Mouse (Mus musculus): ENCODE results near the gene Sqor. TPM values are rescaled to one million over a fixed set of nuclear protein-coding genes. Genes with fewer than 3 reads are reported as not detected.

Gene Sqor
- polyA plus RNA-seq, 1 experiment from 2014 or later = 6.7 TPM

- H3K36me3 ChIP-seq (ENCODE audit: control insufficient read depth, insufficient read depth) = peaks cover 27% of the 10 kb centered on the region
- H3K4me1 ChIP-seq (ENCODE audit: control insufficient read depth, insufficient read depth, low read length) = no peaks in the 10 kb centered on the region
- H3K9me3 ChIP-seq (replicated peaks; ENCODE audit: control insufficient read depth, low read length) = no peaks in the 10 kb centered on the region
- no peak overlapping the region for H3K9ac ChIP-seq (ENCODE audit: low read length)
- 85% methylated on average over 9 of the region's 9 CpGs for WGBS
- H3K4me2 ChIP-seq (ENCODE audit: low read depth, low read length) = no peak overlapping the region
- no peaks in the 10 kb centered on the region for H3K27me3 ChIP-seq (ENCODE audit: control insufficient read depth, insufficient read depth, low read length)
- no peak overlapping the region for H3K27ac ChIP-seq (ENCODE audit: low read length)
- no peak for ATAC-seq (replicated peaks; ENCODE audit: extremely low read depth, insufficient read depth, low FRiP score)
- H3K4me3 ChIP-seq (ENCODE audit: low read length) = no peak overlapping the region
Observed at GRCm38 (mm10) chr2:122746461-122746860, 18.6 kb upstream of the Sqor start.

- H3K27ac ChIP-seq (ENCODE audit: low read length) = no peak overlapping the region
- ATAC-seq (replicated peaks; ENCODE audit: extremely low read depth, insufficient read depth, low FRiP score) = no peak
- H3K36me3 ChIP-seq (ENCODE audit: control insufficient read depth, insufficient read depth) = no peaks in the 10 kb centered on the region
- H3K27me3 ChIP-seq (ENCODE audit: control insufficient read depth, insufficient read depth, low read length) = peaks cover 2% of the 10 kb centered on the region
- no peak overlapping the region for H3K9ac ChIP-seq (ENCODE audit: low read length)
- H3K4me2 ChIP-seq (ENCODE audit: low read depth, low read length) = no peak overlapping the region
- H3K9me3 ChIP-seq (replicated peaks; ENCODE audit: control insufficient read depth, low read length) = no peaks in the 10 kb centered on the region
- no peak overlapping the region for H3K4me3 ChIP-seq (ENCODE audit: low read length)
- H3K4me1 ChIP-seq (ENCODE audit: control insufficient read depth, insufficient read depth, low read length) = no peaks in the 10 kb centered on the region
- WGBS = 14% methylated on average over 7 of the region's 7 CpGs
Observed at GRCm38 (mm10) chr2:122753739-122754343, 11.2 kb upstream of the Sqor start.

- Histone ChIP-seq H3K36me3 (ENCODE audit: control insufficient read depth, insufficient read depth) (no peaks in the 10 kb centered on the region), H3K9me3 (replicated peaks; ENCODE audit: control insufficient read depth, low read length) (no peaks in the 10 kb centered on the region), H3K27ac (ENCODE audit: low read length) (no peak overlapping the region), H3K27me3 (ENCODE audit: control insufficient read depth, insufficient read depth, low read length) (peaks cover 2% of the 10 kb centered on the region), H3K4me2 (ENCODE audit: low read depth, low read length) (no peak overlapping the region), H3K4me3 (ENCODE audit: low read length) (no peak overlapping the region), H3K9ac (ENCODE audit: low read length) (no peak overlapping the region), H3K4me1 (ENCODE audit: control insufficient read depth, insufficient read depth, low read length) (no peaks in the 10 kb centered on the region)
- ATAC-seq (replicated peaks; ENCODE audit: extremely low read depth, insufficient read depth, low FRiP score) = no peak
- WGBS = 85% methylated on average over 1 of the region's 1 CpGs
Observed at GRCm38 (mm10) chr2:122759791-122760190, 5.2 kb upstream of the Sqor start.

GRCm38 (mm10) chr2:122762991-122763390 is 2.0 kb upstream of the Sqor start:
- H3K4me1 ChIP-seq (ENCODE audit: control insufficient read depth, insufficient read depth, low read length) = peaks cover 3% of the 10 kb centered on the region
- 41% methylated on average over 3 of the region's 3 CpGs for WGBS
- H3K27ac ChIP-seq (ENCODE audit: low read length) = no peak overlapping the region
- H3K4me3 ChIP-seq (ENCODE audit: low read length) = no peak overlapping the region
- no peaks in the 10 kb centered on the region for H3K36me3 ChIP-seq (ENCODE audit: control insufficient read depth, insufficient read depth)
- no peaks in the 10 kb centered on the region for H3K9me3 ChIP-seq (replicated peaks; ENCODE audit: control insufficient read depth, low read length)
- no peak for ATAC-seq (replicated peaks; ENCODE audit: extremely low read depth, insufficient read depth, low FRiP score)
- no peak overlapping the region for H3K4me2 ChIP-seq (ENCODE audit: low read depth, low read length)
- 0 out of 2 replicates have a peak, but pooled peaks cover 2% of the 10 kb centered on the region for H3K27me3 ChIP-seq (ENCODE audit: control insufficient read depth, insufficient read depth, low read length)
- no peak overlapping the region for H3K9ac ChIP-seq (ENCODE audit: low read length)

GRCm38 (mm10) chr2:122764526-122764925 is 511 bp upstream of the Sqor start:
- Histone ChIP-seq H3K4me3 (ENCODE audit: low read length) (peak overlapping the region; percentile 70), H3K36me3 (ENCODE audit: control insufficient read depth, insufficient read depth) (no peaks in the 10 kb centered on the region), H3K9me3 (replicated peaks; ENCODE audit: control insufficient read depth, low read length) (no peaks in the 10 kb centered on the region), H3K4me2 (ENCODE audit: low read depth, low read length) (peak overlapping the region; percentile 93), H3K4me1 (ENCODE audit: control insufficient read depth, insufficient read depth, low read length) (peaks cover 3% of the 10 kb centered on the region), H3K27ac (ENCODE audit: low read length) (no peak overlapping the region), H3K27me3 (ENCODE audit: control insufficient read depth, insufficient read depth, low read length) (0 out of 2 replicates have a peak, but pooled peaks cover 2% of the 10 kb centered on the region), H3K9ac (ENCODE audit: low read length) (no peak overlapping the region)
- ATAC-seq (replicated peaks; ENCODE audit: extremely low read depth, insufficient read depth, low FRiP score) = no peak
- 63% methylated on average over 6 of the region's 6 CpGs for WGBS

- peak overlapping the region; percentile 93 for H3K4me2 ChIP-seq (ENCODE audit: low read depth, low read length)
- peak overlapping the region; percentile 82 for H3K9ac ChIP-seq (ENCODE audit: low read length)
- H3K4me3 ChIP-seq (ENCODE audit: low read length) = peak overlapping the region; percentile 70
- ATAC-seq (replicated peaks; ENCODE audit: extremely low read depth, insufficient read depth, low FRiP score) = no peak
- 0 out of 2 replicates have a peak, but pooled peaks cover 2% of the 10 kb centered on the region for H3K27me3 ChIP-seq (ENCODE audit: control insufficient read depth, insufficient read depth, low read length)
- WGBS = 40% methylated on average over 3 of the region's 3 CpGs
- H3K4me1 ChIP-seq (ENCODE audit: control insufficient read depth, insufficient read depth, low read length) = peaks cover 3% of the 10 kb centered on the region
- H3K36me3 ChIP-seq (ENCODE audit: control insufficient read depth, insufficient read depth) = no peaks in the 10 kb centered on the region
- H3K27ac ChIP-seq (ENCODE audit: low read length) = no peak overlapping the region
- no peaks in the 10 kb centered on the region for H3K9me3 ChIP-seq (replicated peaks; ENCODE audit: control insufficient read depth, low read length)
Observed at GRCm38 (mm10) chr2:122765794-122766145, 733 bp downstream of the Sqor start.

GRCm38 (mm10) chr2:122771002-122771401 is 6.0 kb downstream of the Sqor start:
- no peaks in the 10 kb centered on the region for H3K4me1 ChIP-seq (ENCODE audit: control insufficient read depth, insufficient read depth, low read length)
- no peak overlapping the region for H3K4me2 ChIP-seq (ENCODE audit: low read depth, low read length)
- 0 out of 2 replicates have a peak, but pooled peaks cover 2% of the 10 kb centered on the region for H3K27me3 ChIP-seq (ENCODE audit: control insufficient read depth, insufficient read depth, low read length)
- ATAC-seq (replicated peaks; ENCODE audit: extremely low read depth, insufficient read depth, low FRiP score) = no peak
- no peaks in the 10 kb centered on the region for H3K9me3 ChIP-seq (replicated peaks; ENCODE audit: control insufficient read depth, low read length)
- no peak overlapping the region for H3K4me3 ChIP-seq (ENCODE audit: low read length)
- WGBS = 53% methylated on average over 2 of the region's 2 CpGs
- H3K27ac ChIP-seq (ENCODE audit: low read length) = no peak overlapping the region
- H3K9ac ChIP-seq (ENCODE audit: low read length) = no peak overlapping the region
- H3K36me3 ChIP-seq (ENCODE audit: control insufficient read depth, insufficient read depth) = no peaks in the 10 kb centered on the region

GRCm38 (mm10) chr2:122772899-122773298 is 7.9 kb downstream of the Sqor start:
- 72% methylated on average over 1 of the region's 1 CpGs for WGBS
- Histone ChIP-seq H3K9ac (ENCODE audit: low read length) (no peak overlapping the region), H3K9me3 (replicated peaks; ENCODE audit: control insufficient read depth, low read length) (no peaks in the 10 kb centered on the region), H3K4me2 (ENCODE audit: low read depth, low read length) (no peak overlapping the region), H3K4me1 (ENCODE audit: control insufficient read depth, insufficient read depth, low read length) (no peaks in the 10 kb centered on the region), H3K27ac (ENCODE audit: low read length) (no peak overlapping the region), H3K36me3 (ENCODE audit: control insufficient read depth, insufficient read depth) (no peaks in the 10 kb centered on the region), H3K27me3 (ENCODE audit: control insufficient read depth, insufficient read depth, low read length) (no peaks in the 10 kb centered on the region), H3K4me3 (ENCODE audit: low read length) (no peak overlapping the region)
- ATAC-seq (replicated peaks; ENCODE audit: extremely low read depth, insufficient read depth, low FRiP score) = no peak

GRCm38 (mm10) chr2:122775491-122775890 is 10.5 kb downstream of the Sqor start:
- Histone ChIP-seq H3K27me3 (ENCODE audit: control insufficient read depth, insufficient read depth, low read length) (no peaks in the 10 kb centered on the region), H3K36me3 (ENCODE audit: control insufficient read depth, insufficient read depth) (no peaks in the 10 kb centered on the region), H3K4me3 (ENCODE audit: low read length) (no peak overlapping the region), H3K4me2 (ENCODE audit: low read depth, low read length) (no peak overlapping the region), H3K4me1 (ENCODE audit: control insufficient read depth, insufficient read depth, low read length) (peaks cover 2% of the 10 kb centered on the region; the same call in 1 of the 2 replicates), H3K27ac (ENCODE audit: low read length) (no peak overlapping the region), H3K9me3 (replicated peaks; ENCODE audit: control insufficient read depth, low read length) (no peaks in the 10 kb centered on the region), H3K9ac (ENCODE audit: low read length) (no peak overlapping the region)
- ATAC-seq (replicated peaks; ENCODE audit: extremely low read depth, insufficient read depth, low FRiP score) = no peak
- WGBS = 82% methylated on average over 1 of the region's 1 CpGs
